Mouse (Mus musculus) gastrocnemius, adult 2 months (tissue): ENCODE measurements around the gene Ddx6. TPM values are rescaled to one million over a fixed set of nuclear protein-coding genes. Genes with fewer than 3 reads are reported as not detected.
"Not testable (repeated sequence)": the region's sequence is repeated elsewhere in the genome, so short reads cannot be mapped to it uniquely, and the experiment has no call there.

Experiments
- DNase-seq: peaks from one replicate; pipeline ENCODE4 v3.0.0; 2022
- H3K27ac ChIP-seq: fragments of 200-600 bp; 2 replicates; pipeline ENCODE4 v1.8.1; 2022; ENCODE audit warnings: mild to moderate bottlenecking
- H3K4me3 ChIP-seq: fragments of 200-600 bp; 2 replicates; pipeline ENCODE4 v1.8.1; 2022; ENCODE audit warnings: mild to moderate bottlenecking, moderate library complexity
- CTCF ChIP-seq: fragments of 200-600 bp; IDR thresholded peaks from 2 replicates; pipeline ENCODE4 v1.8.1; 2022; ENCODE audit warnings: antibody characterized with exemption, mild to moderate bottlenecking, moderate library complexity
- intact Hi-C: fragments of 180-260 bp; cut with DNase I; formaldehyde crosslinking; loops from one replicate; pipeline ENCODE4 v1.15.1; 2025
- long read RNA-seq, 2 experiments: library from polyadenylated mRNA; stranded (forward); transcript quantifications; one replicate each; pipeline ENCODE4 v2.0.0; 2021
- total RNA-seq, 2 experiments: library from RNA; stranded (reverse); gene quantifications; 2 replicates each; pipeline ENCODE4 v1.2.3; 2021

Ddx6 gene
- total RNA-seq, result 10 to 100 TPM; 68.8 to 74.4 TPM
- long read RNA-seq, experiment 1, full-length matches to known transcripts, result 2 of 80 reads
- long read RNA-seq, experiment 1, partial matches to known transcripts, result 0 of 80 reads
- long read RNA-seq, experiment 1, other reads (novel, unspliced or antisense), result 78 of 80 reads
- long read RNA-seq, experiment 2, partial matches to known transcripts, result 0 of 97 reads
- long read RNA-seq, experiment 2, other reads (novel, unspliced or antisense), result 97 of 97 reads

DNA sequence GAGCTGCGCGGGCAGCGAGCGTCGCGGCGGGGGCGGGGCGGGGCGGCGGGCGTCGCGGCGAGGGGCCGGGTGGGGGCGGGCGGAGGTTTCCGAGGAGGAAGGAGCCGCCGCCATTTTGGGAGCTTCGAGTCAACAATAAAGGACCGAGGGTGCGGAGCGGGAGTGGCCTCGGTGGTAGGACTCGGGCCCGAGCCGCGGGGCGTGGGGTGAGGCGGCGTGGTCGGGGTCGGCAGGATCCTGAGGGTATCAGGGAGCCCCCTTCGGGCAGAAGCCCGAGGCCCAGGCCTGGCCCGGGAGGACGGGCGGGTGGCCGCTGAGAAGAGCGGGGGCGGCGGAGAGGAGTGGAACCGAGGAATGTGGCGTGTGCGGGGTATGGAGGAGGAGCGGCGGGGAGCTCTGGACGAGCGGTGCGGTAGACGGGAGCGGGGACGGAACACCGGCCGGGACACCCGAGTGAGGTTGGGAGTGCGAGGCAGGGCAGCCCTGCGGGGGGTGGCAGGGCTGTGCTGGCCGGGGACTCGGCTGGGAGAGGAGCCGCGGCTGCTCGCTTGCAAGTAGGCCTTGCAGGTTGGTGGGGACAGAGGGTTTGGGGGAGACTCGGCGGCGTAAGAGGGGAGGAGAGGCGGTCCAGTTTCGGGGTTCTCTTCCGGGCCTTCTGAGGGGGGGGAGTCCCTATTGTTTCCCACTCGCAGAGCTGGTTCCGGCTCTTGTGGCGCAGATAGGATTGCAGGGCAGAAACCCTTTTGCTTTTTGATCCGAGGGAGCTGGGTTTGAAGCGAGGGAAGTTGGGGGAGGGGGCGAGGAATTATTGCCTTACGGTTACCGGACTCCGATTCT lies at the start of gene Ddx6:
TSS of gene Ddx6 (plus strand) at position 114 of the 837 bp plus-strand sequence.
- peak; percentile 87 for DNase-seq
- TF ChIP-seq CTCF, result no peak
- H3K27ac ChIP-seq, result peak within 1 kb of the TSS; percentile 100
- H3K4me3 ChIP-seq, result peak within 1 kb of the TSS; percentile 100
- intact Hi-C loops, result loop anchor here (1.0 to 2.0 kb wide), 2 partner anchors 94 to 125 kb away; no protein-coding TSS in a partner anchor

DNA sequence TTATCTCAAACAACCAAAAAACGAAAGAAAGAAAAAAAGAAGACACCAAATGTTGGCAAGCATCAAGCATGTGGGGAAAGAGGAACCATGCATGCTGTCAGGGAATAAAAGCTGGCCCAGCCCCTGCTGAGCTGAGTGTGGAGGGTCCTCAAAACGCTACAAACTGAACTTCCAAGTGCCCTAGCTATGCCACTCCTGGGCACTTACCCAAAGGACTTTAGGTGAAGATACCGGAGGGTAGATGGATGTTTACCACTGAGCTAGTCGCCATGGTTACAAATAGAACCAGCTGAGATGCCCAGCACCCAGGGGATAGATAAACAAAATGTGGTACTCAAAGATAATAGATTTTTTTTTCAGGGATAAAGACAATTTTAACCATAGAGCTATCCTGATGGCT lies 43.1 kb upstream of the Ddx6 start, which contains the start of gene Cxcr5:
TSS of gene Cxcr5 (minus strand) at position 281 of the 400 bp plus-strand sequence.
- H3K27ac ChIP-seq, result no peak within 1 kb of the TSS
- no peak for TF ChIP-seq CTCF
- no peak for DNase-seq
- intact Hi-C loops, result loop anchor here (10.0 kb wide), 1 partner anchor 47 kb away; no protein-coding TSS in a partner anchor
- H3K4me3 ChIP-seq, result no peak within 1 kb of the TSS

DNA sequence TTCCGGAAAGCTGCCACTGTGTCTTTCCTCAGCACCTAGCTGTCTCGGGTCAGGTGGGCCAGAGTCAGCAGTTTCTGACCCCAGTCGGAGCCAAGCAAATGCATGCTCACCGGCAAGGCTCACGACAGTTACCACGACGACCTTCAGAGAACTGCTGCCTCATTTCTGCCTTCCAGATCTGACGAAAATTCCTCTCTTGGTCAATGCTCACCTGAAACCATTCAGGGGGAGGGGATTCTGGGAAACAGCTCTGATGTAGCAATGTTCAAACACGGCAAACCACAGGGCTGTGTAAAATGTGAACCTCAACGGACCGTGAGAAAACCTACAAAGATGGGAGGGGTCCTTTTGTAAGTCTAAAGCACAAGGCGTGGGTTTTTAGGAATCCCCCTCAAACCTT lies 41.8 kb upstream of the Ddx6 start:
- intact Hi-C loops, result loop anchor here (10.0 kb wide), 1 partner anchor 48 kb away; no protein-coding TSS in a partner anchor
- no peak overlapping the region for H3K4me3 ChIP-seq
- TF ChIP-seq CTCF, result no peak
- DNase-seq, result no peak
- H3K27ac ChIP-seq, result no peak overlapping the region

DNA sequence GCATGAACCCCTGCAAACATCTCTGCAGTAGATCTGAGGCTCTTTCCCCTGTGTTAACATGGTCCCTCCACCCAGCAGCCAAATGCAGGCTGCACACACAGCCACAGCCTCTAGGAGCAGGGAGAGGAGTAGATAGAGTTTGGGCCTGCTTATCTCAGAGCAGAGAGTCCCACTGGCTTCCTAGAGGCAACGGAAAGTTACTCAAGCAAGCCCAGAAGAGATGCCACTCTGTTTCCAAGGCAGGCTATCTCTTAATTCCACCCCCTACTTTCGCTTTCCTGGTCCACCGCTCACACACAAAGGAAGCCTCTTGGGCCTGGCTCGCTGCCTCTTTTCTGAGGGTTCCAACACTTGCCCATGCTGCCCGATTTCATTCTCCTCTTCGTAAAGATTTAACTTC lies 39.3 kb upstream of the Ddx6 start:
- Histone ChIP-seq H3K27ac (0 out of 2 replicates have a peak overlapping the region, but pooled peaks have one; percentile 8), H3K4me3 (no peak overlapping the region)
- intact Hi-C loops, result loop anchor here (10.0 kb wide), 1 partner anchor 51 kb away; no protein-coding TSS in a partner anchor
- TF ChIP-seq CTCF, result no peak
- no peak for DNase-seq

DNA sequence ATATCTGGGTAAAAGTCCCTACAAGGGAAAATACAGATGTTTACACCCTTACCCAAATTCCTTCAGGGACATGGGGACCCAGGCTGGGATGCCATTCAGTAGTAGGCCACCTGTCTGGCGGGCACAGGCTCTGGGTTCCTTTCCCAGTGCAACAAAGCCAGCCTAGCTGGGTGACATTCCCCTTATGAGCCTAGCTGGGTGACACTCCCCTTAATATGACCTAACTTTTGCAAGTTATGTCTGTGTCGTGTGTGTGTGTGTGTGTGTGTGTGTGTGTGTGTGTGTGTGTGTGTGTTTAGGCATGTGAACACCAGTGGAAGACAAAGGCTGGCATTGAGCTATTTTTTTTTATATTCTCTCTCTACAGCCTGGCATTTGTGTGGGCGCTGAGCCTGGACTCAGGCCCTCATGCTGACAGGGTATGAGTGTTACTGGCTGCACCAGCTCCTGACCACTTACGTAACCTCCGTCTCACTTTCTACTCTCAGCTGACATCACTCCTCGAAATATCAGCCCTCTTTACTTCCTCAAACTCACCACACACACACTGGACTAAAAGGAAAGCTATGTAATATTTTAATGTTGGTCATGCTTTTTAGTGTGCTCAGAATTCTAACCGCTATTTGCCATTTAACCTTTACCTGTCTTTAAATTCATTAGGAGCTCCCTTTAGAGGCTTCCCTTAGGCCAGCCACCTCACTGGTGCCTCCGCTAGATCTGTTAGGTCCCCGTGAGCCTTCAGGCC lies 37.2 kb upstream of the Ddx6 start:
- DNase-seq, result peak; percentile 75
- intact Hi-C loops, result loop anchor here (10.0 kb wide), 1 partner anchor 53 kb away; no protein-coding TSS in a partner anchor
- peak overlapping the region; percentile 91 for H3K27ac ChIP-seq

DNA sequence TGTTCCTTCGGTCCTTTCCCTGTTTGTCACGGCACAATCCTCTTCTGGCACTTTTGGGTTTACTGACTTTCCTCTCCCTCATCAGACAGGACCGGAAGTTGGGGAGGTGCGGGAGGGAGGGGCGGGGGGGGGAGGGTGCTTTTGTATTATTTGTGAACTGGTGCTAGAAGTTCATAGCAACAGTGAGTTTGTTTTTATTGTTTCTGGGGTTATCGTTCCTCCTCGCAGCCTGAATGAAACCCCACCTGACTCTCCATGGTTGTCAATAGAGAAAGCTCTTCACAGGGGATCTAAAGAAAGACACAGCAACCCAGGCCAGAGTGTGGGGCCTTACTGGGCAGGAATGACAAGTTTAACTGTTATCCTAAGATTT lies 36.6 kb upstream of the Ddx6 start:
- no peak for DNase-seq
- peak overlapping the region; percentile 91 for H3K27ac ChIP-seq
- H3K4me3 ChIP-seq, result peak overlapping the region; percentile 32
- TF ChIP-seq CTCF, result no peak
- intact Hi-C loops, result loop anchor here (10.0 kb wide), 1 partner anchor 53 kb away; no protein-coding TSS in a partner anchor

More for the DNA sequence above, 37.2 kb upstream of the Ddx6 start:
- no peak for TF ChIP-seq CTCF
- peak overlapping the region; percentile 32 for H3K4me3 ChIP-seq

DNA sequence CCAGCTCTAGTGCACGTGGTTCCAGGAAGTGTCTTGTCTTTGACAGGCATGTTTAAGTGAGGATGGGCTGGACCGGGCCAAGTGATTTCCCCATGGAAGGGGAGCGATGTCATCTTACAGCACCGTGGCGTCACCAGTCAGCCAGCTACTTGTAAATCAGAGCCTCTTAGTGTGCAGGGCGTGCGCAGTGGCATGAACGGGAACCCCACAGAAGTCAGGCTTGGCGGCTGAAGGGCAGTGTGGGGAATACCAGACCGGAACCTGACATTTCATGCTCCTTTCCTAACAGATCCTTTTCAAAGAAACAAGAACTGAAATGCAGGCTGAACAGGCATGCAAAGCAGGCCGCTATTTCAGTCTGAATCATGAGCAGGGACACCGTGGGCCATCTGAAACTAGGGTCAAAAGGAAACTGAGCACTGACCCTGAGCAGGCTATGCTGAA lies 33.7 kb upstream of the Ddx6 start:
- no peak for TF ChIP-seq CTCF
- DNase-seq, result no peak
- H3K27ac ChIP-seq, result peak overlapping the region; percentile 53
- H3K4me3 ChIP-seq, result no peak overlapping the region
- intact Hi-C loops, result no loop called here

DNA sequence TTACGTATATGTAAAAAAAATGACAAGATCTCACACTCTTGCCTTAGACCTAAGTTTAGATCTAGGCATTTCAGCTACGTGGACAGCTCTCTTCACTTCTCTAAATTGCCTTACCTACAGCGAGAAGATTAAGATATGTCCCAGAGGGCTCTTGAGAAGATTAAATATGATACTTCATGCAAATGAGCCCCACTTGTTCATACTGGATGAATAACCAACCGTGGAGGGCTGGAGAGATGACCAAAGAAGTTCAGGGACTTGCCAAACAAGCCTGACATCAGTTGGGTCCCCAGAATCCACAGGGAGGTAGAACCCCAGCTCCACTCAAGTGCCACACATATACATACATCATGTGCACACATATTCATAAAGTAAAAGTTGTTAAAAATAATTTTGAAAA lies 31.4 kb upstream of the Ddx6 start:
- Histone ChIP-seq H3K27ac (no peak overlapping the region), H3K4me3 (no peak overlapping the region)
- DNase-seq, result no peak
- intact Hi-C loops, result no loop called here
- no peak for TF ChIP-seq CTCF

DNA sequence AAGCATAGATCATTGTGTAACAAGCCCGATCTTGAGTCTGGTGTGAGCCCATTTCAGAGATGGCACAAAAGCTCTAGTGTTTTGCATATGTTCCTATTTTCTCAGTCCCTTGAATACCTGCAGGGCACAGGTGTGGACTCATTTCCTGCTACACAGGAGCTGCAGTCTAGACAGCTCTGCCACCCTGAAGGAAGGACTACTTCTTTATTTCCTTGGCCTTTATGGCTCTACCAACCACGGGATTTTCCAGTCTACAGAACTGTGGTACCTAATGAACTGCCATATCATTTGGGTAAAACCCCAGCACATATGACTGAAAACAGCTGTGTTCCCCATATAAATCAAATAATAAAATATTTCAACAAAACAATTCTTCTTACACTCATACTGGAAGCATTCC lies 29.6 kb upstream of the Ddx6 start:
- intact Hi-C loops, result no loop called here
- DNase-seq, result no peak
- no peak for TF ChIP-seq CTCF
- Histone ChIP-seq H3K4me3 (no peak overlapping the region), H3K27ac (no peak overlapping the region)

DNA sequence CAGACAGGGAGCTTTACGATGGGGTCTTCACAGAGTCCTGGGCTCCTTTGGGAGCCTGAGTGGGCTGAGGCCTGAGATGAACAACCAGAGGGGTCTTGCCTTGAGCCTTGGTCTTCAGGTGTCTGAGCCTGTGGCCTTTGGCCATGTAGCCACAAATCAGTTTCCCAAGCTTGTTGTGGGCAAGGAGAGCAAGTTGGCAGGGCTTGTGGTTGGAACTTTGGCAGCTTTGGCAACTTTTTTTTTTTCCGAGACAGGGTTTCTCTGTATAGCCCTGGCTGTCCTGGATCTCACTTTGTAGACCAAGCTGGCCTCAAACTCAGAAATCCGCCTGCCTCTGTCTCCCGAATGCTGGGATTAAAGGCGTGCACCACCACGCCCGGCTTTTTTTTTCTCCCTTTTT lies 28.6 kb upstream of the Ddx6 start:
- H3K4me3 ChIP-seq, intact Hi-C loops, H3K27ac ChIP-seq, DNase-seq: not testable (repeated sequence)

DNA sequence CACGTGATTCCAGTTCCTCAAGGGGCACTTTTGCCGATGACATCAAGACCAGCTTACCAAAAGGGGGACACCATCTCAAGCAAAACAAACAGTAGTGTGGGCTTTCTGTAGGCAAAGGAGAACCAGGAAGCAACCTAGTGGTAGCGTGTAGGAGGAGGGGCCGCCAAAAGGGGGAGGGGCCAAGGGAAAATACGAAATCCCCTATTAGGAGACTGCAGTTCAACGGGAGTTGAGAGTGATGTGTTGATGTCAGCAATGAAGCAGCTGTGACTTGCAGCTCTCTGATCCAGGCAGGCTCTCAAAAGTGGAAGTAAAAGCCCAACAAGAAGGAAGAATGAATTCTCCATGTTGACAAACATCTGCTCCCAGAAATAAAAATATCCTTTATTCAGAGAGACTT lies 25.3 kb upstream of the Ddx6 start:
- peak; percentile 51 for DNase-seq
- H3K4me3 ChIP-seq, result no peak overlapping the region

DNA sequence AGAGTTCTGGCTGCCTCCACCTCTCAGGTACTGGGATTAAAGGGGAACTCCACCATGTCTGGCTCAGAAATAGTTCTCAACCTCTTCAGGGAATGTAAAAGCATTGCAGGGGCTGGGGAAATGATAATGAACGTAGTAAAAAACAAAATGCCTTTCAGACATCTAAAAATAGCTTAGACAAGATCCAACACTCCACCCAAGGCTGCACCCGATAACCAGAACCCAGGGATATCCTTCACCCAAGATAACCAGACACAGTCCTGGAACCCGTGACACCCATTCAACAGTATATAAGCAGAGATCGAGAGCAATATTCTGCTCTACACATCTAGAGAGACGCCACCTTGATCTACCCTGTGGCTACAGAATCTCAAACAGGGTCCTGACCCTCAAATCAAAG lies 24.6 kb upstream of the Ddx6 start:
- intact Hi-C loops, result no loop called here
- no peak for TF ChIP-seq CTCF
- Histone ChIP-seq H3K27ac (no peak overlapping the region), H3K4me3 (no peak overlapping the region)
- DNase-seq, result no peak

More for the DNA sequence above, 25.3 kb upstream of the Ddx6 start:
- intact Hi-C loops, result no loop called here
- TF ChIP-seq CTCF, result no peak
- H3K27ac ChIP-seq, result no peak overlapping the region
